Mouse (Mus musculus) heart, embryonic 11.5 days (tissue): ENCODE data around the gene Atf6. TPM values are rescaled to one million over a fixed set of nuclear protein-coding genes. Genes with fewer than 3 reads are reported as not detected.
A peak's percentile ranks its signal among the peaks of the same experiment; 100 is the strongest.

Source experiments
- ATAC-seq: fragments of 200-750 bp; cut with Nextera tagmentation; replicated peaks from 2 replicates; pipeline ENCODE4 v1.8.0; 2017; ENCODE audit warnings: moderate library complexity; ENCODE audit not compliant: insufficient number of reproducible peaks, low FRiP score, low TSS enrichment
- H3K27ac ChIP-seq: fragments of 300-500 bp; sonication (generic); 2 replicates; pipeline ENCODE4 v1.5.1; 2014; ENCODE audit warnings: mild to moderate bottlenecking, low read depth, low read length
- H3K27me3 ChIP-seq: fragments of 300-500 bp; sonication (generic); 2 replicates; pipeline ENCODE4 v1.6.1; 2014; ENCODE audit warnings: mild to moderate bottlenecking, low read length, mixed read lengths; ENCODE audit not compliant: control insufficient read depth, insufficient read depth
- H3K36me3 ChIP-seq: fragments of 300-500 bp; sonication (generic); 2 replicates; pipeline ENCODE4 v1.6.1; 2014; ENCODE audit warnings: mild to moderate bottlenecking, low read length, moderate library complexity, mixed read lengths; ENCODE audit not compliant: control insufficient read depth, insufficient read depth
- H3K4me1 ChIP-seq: fragments of 300-500 bp; sonication (generic); 2 replicates; pipeline ENCODE4 v1.6.1; 2014; ENCODE audit warnings: low read length; ENCODE audit not compliant: control insufficient read depth, insufficient read depth
- H3K4me2 ChIP-seq: fragments of 300-500 bp; sonication (generic); 2 replicates; pipeline ENCODE4 v1.6.1; 2014; ENCODE audit warnings: mild to moderate bottlenecking, moderate library complexity
- H3K4me3 ChIP-seq: fragments of 300-500 bp; sonication (generic); 2 replicates; pipeline ENCODE4 v1.5.1; 2014; ENCODE audit warnings: low read depth, low read length
- H3K9ac ChIP-seq: fragments of 300-500 bp; sonication (generic); 2 replicates; pipeline ENCODE4 v1.6.1; 2014; ENCODE audit warnings: mild to moderate bottlenecking, low read depth, low read length, moderate library complexity
- H3K9me3 ChIP-seq: fragments of 300-500 bp; sonication (generic); replicated peaks from 2 replicates; pipeline ENCODE4 v1.6.1; 2016; ENCODE audit warnings: low read length; ENCODE audit not compliant: control insufficient read depth
- WGBS: fragments of 180-500 bp; shearing (Covaris S2); extraction: QIAGEN DNeasy Blood & Tissue Kit; methylation state at CpG from one replicate; pipeline ENCODE4 v1.1.7; 2014; ENCODE audit not compliant: insufficient replicate concordance; 5-methylcytosine and 5-hydroxymethylcytosine counted together
- polyA plus RNA-seq: library from polyadenylated mRNA; unstranded; fragments of >200 nt; fragmentation: Nextera tagmentation; extraction: Ambion mirVana; gene quantifications from 2 replicates; pipeline ENCODE4 v1.2.1, GENCODE M21; 2014

Atf6 gene
- polyA plus RNA-seq, 1 experiment from 2014 or later, result 13.7 TPM

DNA sequence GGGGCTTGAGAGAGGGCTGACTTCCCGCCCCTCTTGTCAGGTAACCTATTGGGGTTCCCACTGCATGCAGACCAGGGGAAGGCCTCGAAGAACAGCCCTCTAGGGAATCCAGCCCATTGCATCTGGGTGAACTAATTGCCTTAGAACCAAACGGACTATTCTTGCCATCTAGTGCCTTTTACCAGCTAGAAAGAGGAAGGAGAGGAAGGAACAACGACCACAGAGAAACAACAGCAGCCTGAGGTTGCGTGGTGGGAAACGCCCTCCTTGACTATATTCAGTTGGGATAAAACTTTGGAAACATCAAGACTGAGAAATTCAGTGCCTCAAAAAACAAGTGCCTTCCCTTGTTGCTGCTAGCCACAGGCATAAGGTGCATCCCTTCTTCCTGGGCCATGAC, 183.7 kb downstream of the Atf6 start:
- Histone ChIP-seq H3K4me3 (no peak overlapping the region), H3K9ac (no peak overlapping the region)
- WGBS, result 76% methylated on average over 6 of the region's 6 CpGs

DNA sequence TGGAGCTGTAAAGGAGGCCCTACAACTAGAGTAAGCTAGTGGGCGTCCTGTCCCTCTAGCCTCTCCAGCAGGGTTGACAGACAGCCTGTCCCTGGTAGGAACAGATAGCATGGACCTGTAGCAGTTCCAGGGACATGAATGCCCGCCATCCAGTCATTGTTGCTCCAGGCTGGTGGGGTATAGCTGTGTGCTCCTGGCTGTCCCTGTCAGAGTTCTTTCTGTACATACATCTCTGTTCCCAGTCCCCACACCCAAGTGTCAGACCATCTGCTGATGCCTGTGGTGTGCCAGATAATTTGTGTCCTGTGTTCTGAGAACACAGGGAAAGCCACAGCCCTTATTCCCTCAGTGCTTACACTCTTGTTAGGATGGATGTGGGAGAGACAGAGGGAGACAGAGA, 187.9 kb downstream of the Atf6 start:
- Histone ChIP-seq H3K4me2 (no peak overlapping the region), H3K36me3 (peaks cover 16% of the 10 kb centered on the region; the same call in 1 of the 2 replicates), H3K4me3 (no peak overlapping the region), H3K27ac (no peak overlapping the region), H3K9me3 (no peaks in the 10 kb centered on the region), H3K4me1 (no peaks in the 10 kb centered on the region), H3K9ac (no peak overlapping the region), H3K27me3 (no peaks in the 10 kb centered on the region)
- no peak for ATAC-seq
- WGBS, result 48% methylated on average over 2 of the region's 2 CpGs

More for the DNA sequence above, 183.7 kb downstream of the Atf6 start:
- Histone ChIP-seq H3K27me3 (no peaks in the 10 kb centered on the region), H3K4me2 (no peak overlapping the region), H3K36me3 (peaks cover 4% of the 10 kb centered on the region; the same call in 1 of the 2 replicates), H3K4me1 (no peaks in the 10 kb centered on the region), H3K27ac (no peak overlapping the region), H3K9me3 (no peaks in the 10 kb centered on the region)
- no peak for ATAC-seq

DNA sequence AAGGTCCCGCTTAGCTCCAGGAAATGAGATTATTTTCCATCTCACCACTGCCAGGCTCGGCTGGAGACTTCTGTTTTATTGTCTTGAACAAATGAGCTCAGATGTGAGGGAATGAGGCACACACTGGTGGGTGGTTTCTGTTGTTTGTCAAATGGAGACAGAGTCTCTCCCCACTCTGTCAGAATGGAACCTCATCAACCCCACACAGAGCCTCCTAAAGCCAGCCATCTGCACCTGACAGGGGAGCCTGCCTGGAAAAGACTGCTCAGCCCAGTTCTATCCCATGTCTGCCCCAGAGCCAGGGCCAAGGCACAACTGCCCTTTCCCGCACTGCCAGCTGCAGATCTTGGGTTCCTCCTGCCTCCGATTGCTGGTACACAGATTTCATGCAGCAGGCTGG, 188.7 kb downstream of the Atf6 start:
- ATAC-seq, result no peak
- no peaks in the 10 kb centered on the region for H3K4me1 ChIP-seq
- H3K36me3 ChIP-seq, result peaks cover 16% of the 10 kb centered on the region; the same call in 1 of the 2 replicates
- H3K27me3 ChIP-seq, result no peaks in the 10 kb centered on the region
- WGBS, result 58% methylated on average over 4 of the region's 4 CpGs
- no peaks in the 10 kb centered on the region for H3K9me3 ChIP-seq
- no peak overlapping the region; the same call in 1 of the 2 replicates for H3K27ac ChIP-seq
- no peak overlapping the region for H3K4me2 ChIP-seq
- H3K9ac ChIP-seq, result no peak overlapping the region
- H3K4me3 ChIP-seq, result no peak overlapping the region

DNA sequence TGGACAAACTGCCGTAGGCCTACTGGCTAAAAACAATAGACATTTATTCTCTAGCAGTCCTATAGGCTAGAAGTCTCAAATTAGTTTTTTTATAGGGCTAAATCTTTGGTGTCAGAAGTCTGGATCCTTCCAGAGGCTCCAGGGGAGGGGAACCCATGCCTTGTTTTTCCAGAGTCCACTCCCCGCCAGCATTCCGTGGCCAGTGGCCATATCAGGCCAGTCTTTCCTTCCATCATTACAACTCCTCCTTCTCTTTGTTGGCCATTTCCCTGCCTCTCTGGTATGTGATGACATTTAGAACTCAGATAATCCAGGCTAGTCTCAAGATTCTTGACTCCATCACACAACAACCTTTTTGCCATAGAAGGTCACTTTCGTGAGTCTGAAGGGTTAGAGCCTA, 189.9 kb downstream of the Atf6 start:
- H3K9me3 ChIP-seq, result no peaks in the 10 kb centered on the region
- WGBS, result 69% methylated on average over 4 of the region's 4 CpGs
- ATAC-seq, result no peak
- H3K27ac ChIP-seq, result no peak overlapping the region
- H3K36me3 ChIP-seq, result peaks cover 16% of the 10 kb centered on the region; the same call in 1 of the 2 replicates
- H3K4me2 ChIP-seq, result no peak overlapping the region
- H3K4me1 ChIP-seq, result no peaks in the 10 kb centered on the region; the same call in 1 of the 2 replicates
- no peak overlapping the region for H3K9ac ChIP-seq
- no peak overlapping the region for H3K4me3 ChIP-seq
- H3K27me3 ChIP-seq, result no peaks in the 10 kb centered on the region

DNA sequence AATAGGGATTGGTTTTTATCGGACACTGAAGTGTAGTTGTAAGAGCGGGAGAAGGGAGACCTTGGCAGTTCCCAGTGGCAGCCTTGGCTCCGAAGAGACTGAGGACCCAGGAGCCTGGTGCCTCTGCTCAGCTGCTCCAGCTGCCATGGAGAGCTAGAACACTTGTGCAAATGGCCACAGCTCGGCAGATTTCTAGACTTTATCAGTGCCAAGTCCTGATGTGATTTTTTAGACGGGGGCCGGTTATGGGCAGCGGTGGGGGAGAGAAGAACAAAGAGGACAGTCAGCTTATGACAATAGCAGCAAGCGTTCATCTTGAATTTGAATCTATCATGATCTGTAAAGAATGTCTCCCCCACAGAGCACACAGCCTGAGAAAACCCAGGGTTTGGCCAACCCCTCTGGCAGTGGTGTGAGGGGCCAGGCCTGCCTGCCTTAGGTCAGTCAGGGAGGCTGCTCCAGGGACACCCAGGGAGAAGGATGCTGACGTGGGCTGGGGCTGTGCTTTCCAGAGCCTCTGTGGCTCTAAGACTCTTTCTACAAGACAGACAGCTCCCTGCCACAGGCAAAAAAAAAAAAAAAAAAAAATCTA, 193.3 kb downstream of the Atf6 start:
- WGBS, result 74% methylated on average over 9 of the region's 9 CpGs

DNA sequence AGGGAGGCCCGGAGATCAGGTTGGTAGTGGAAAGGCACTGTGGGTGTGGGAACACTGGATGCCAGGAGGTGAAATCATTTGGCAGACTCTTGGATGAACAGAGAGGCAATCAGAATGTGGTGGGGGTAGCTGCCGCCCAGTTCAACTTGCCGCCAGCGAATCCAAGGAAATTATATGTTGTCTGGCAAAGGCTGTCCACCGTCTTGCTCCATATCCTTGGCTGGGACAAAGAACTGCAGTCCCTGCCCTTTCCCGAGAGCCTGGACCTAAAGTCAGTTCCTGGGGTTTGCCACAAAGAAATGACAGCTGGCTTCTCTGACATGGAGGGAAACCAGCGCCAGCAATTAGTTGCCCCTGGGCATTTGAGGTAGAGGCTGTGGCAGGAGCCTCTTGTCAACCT, 202.4 kb downstream of the Atf6 start:
- no peak overlapping the region for H3K4me2 ChIP-seq
- no peak overlapping the region for H3K4me3 ChIP-seq
- H3K36me3 ChIP-seq, result peaks cover 28% of the 10 kb centered on the region
- no peak for ATAC-seq
- H3K27ac ChIP-seq, result no peak overlapping the region
- no peak overlapping the region for H3K9ac ChIP-seq
- no peaks in the 10 kb centered on the region for H3K4me1 ChIP-seq
- 85% methylated on average over 7 of the region's 7 CpGs for WGBS
- no peaks in the 10 kb centered on the region for H3K27me3 ChIP-seq
- no peaks in the 10 kb centered on the region for H3K9me3 ChIP-seq

More for the DNA sequence above, 193.3 kb downstream of the Atf6 start:
- Histone ChIP-seq H3K4me3 (no peak overlapping the region), H3K4me1 (peaks cover 4% of the 10 kb centered on the region; the same call in 1 of the 2 replicates), H3K4me2 (no peak overlapping the region), H3K27me3 (no peaks in the 10 kb centered on the region), H3K27ac (no peak overlapping the region), H3K9me3 (no peaks in the 10 kb centered on the region), H3K36me3 (peaks cover 29% of the 10 kb centered on the region), H3K9ac (no peak overlapping the region)
- no peak for ATAC-seq

DNA sequence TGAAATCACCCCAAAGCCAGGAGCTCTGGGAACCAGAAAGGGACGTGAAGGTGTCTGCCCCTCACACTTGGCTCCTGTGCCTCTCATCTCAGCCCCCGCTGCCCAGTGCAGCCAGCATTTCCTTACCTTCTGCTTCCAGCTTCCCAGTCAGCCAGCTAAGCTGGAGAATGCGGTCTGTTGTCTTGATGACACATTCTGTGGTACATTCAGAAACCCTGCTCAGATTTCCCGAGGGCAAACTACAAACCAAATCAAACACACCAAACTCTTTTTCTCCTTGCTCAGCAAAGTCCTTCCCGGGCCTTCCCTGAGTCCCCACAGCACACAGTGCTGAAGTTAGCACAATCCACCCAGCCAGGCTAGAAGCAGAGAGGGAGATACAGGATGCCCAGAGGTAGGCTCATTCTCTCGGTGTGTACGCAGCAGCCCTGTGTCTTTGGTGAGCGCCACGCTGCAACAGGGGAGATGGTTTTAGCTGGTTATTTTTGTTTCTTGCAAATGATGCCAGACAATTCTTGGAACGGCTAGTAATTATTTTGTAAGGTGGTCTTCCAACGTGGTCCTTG, 202.9 kb downstream of the Atf6 start:
- no peak for ATAC-seq
- no peaks in the 10 kb centered on the region for H3K9me3 ChIP-seq
- WGBS, result 83% methylated on average over 11 of the region's 11 CpGs

DNA sequence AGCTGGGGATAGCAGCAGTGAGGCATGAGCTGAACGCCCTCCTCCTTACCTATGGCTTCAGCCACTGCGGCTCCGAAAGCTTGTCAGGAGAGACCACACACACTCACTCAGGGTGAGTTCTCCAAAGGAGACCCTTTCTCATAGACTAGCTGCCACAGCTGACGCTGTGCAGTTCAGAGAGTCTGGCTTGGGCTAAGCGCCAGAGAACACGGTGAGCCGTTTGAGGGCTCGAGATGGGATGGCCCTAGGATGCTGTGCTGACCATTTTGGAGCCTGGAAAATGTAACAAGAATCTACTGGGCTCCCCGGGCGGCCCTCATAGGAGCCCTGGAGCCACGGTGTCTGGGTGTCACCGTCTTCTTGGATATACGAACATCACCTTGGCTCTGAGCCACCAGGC, 208.3 kb downstream of the Atf6 start:
- ATAC-seq, result 0 out of 2 replicates have a peak, but pooled peaks have one; percentile 26
- peaks cover 17% of the 10 kb centered on the region for H3K36me3 ChIP-seq
- WGBS, result 82% methylated on average over 13 of the region's 13 CpGs

More for the DNA sequence above, 202.9 kb downstream of the Atf6 start:
- Histone ChIP-seq H3K27ac (no peak overlapping the region), H3K27me3 (no peaks in the 10 kb centered on the region), H3K4me3 (no peak overlapping the region), H3K4me1 (no peaks in the 10 kb centered on the region), H3K4me2 (no peak overlapping the region), H3K36me3 (peaks cover 26% of the 10 kb centered on the region), H3K9ac (no peak overlapping the region)

More for the DNA sequence above, 208.3 kb downstream of the Atf6 start:
- H3K27ac ChIP-seq, result no peak overlapping the region
- H3K27me3 ChIP-seq, result no peaks in the 10 kb centered on the region
- H3K9me3 ChIP-seq, result no peaks in the 10 kb centered on the region
- H3K4me3 ChIP-seq, result no peak overlapping the region
- H3K4me2 ChIP-seq, result no peak overlapping the region
- peaks cover 6% of the 10 kb centered on the region; the same call in 1 of the 2 replicates for H3K4me1 ChIP-seq
- no peak overlapping the region for H3K9ac ChIP-seq
